Mouse (Mus musculus) limb, embryonic 13.5 days (tissue): ENCODE data around the gene Bcl2a1b. TPM values are rescaled to one million over a fixed set of nuclear protein-coding genes. Genes with fewer than 3 reads are reported as not detected.
"Not testable (repeated sequence)": the region's sequence is repeated elsewhere in the genome, so short reads cannot be mapped to it uniquely, and the experiment has no call there.

Source experiments
- ATAC-seq: fragments of 200-750 bp; cut with Nextera tagmentation; 2 replicates; pipeline ENCODE4 v1.8.0; 2017; ENCODE audit warnings: low read depth, moderate number of reproducible peaks, moderate TSS enrichment; ENCODE audit not compliant: low FRiP score
- H3K27ac ChIP-seq: fragments of 300-500 bp; sonication (generic); 2 replicates; pipeline ENCODE4 v1.5.1; 2015; ENCODE audit warnings: inconsistent platforms, mild to moderate bottlenecking, moderate library complexity
- H3K27me3 ChIP-seq: fragments of 300-500 bp; sonication (generic); 2 replicates; pipeline ENCODE4 v1.6.1; 2015; ENCODE audit warnings: mild to moderate bottlenecking, inconsistent platforms
- H3K36me3 ChIP-seq: fragments of 300-500 bp; sonication (generic); 2 replicates; pipeline ENCODE4 v1.6.1; 2015; ENCODE audit warnings: inconsistent platforms, mild to moderate bottlenecking, moderate library complexity
- H3K4me1 ChIP-seq: fragments of 300-500 bp; sonication (generic); 2 replicates; pipeline ENCODE4 v1.6.1; 2015; ENCODE audit warnings: inconsistent platforms
- H3K4me2 ChIP-seq: fragments of 300-500 bp; sonication (generic); replicated peaks from 2 replicates; pipeline ENCODE4 v1.6.1; 2015; ENCODE audit warnings: inconsistent platforms, mild to moderate bottlenecking, moderate library complexity
- H3K4me3 ChIP-seq: fragments of 300-500 bp; sonication (generic); 2 replicates; pipeline ENCODE4 v1.5.1; 2015; ENCODE audit warnings: moderate library complexity, mild to moderate bottlenecking, inconsistent platforms
- H3K9ac ChIP-seq: fragments of 300-500 bp; sonication (generic); 2 replicates; pipeline ENCODE4 v1.6.1; 2015; ENCODE audit warnings: mild to moderate bottlenecking, inconsistent platforms
- H3K9me3 ChIP-seq: fragments of 300-500 bp; sonication (generic); 2 replicates; pipeline ENCODE4 v1.6.1; 2016; ENCODE audit warnings: inconsistent platforms
- WGBS: fragments of 180-500 bp; shearing (Covaris S2); methylation state at CpG from one replicate; pipeline ENCODE4 v1.1.7; 2015; 5-methylcytosine and 5-hydroxymethylcytosine counted together
- polyA plus RNA-seq: library from polyadenylated mRNA; unstranded; fragments of >200 nt; fragmentation: Nextera tagmentation; extraction: Ambion mirVana; gene quantifications from 2 replicates; pipeline ENCODE4 v1.2.1, GENCODE M21; 2015

The Bcl2a1b gene
- polyA plus RNA-seq, 1 experiment from 2014 or later: 1.8 TPM

- not testable (repeated sequence) for H3K4me3 ChIP-seq, H3K9ac ChIP-seq, H3K27ac ChIP-seq, H3K4me2 ChIP-seq, H3K9me3 ChIP-seq, H3K36me3 ChIP-seq, H3K4me1 ChIP-seq, H3K27me3 ChIP-seq, ATAC-seq
- 33% methylated on average over 1 of the region's 1 CpGs for WGBS
Measured at GRCm38 (mm10) chr9:89212428-89212827, 13.4 kb downstream of the Bcl2a1b start.

- not testable (repeated sequence) for H3K4me2 ChIP-seq, H3K27ac ChIP-seq, H3K9me3 ChIP-seq, H3K4me1 ChIP-seq, ATAC-seq, H3K4me3 ChIP-seq, H3K9ac ChIP-seq, H3K27me3 ChIP-seq, H3K36me3 ChIP-seq
- WGBS: 91% methylated on average over 4 of the region's 4 CpGs
Measured at GRCm38 (mm10) chr9:89218174-89218573, 19.2 kb downstream of the Bcl2a1b start.

- not testable (repeated sequence) for H3K9ac ChIP-seq, H3K9me3 ChIP-seq, H3K27me3 ChIP-seq, H3K36me3 ChIP-seq, H3K4me2 ChIP-seq, ATAC-seq, H3K4me1 ChIP-seq, H3K4me3 ChIP-seq, H3K27ac ChIP-seq
- WGBS: 98% methylated on average over 3 of the region's 4 CpGs
Measured at GRCm38 (mm10) chr9:89219668-89220067, 20.7 kb downstream of the Bcl2a1b start.

- not testable (repeated sequence) for H3K4me2 ChIP-seq, H3K9ac ChIP-seq, H3K27ac ChIP-seq, H3K27me3 ChIP-seq, H3K4me1 ChIP-seq, H3K36me3 ChIP-seq, H3K4me3 ChIP-seq, H3K9me3 ChIP-seq, ATAC-seq
- whole genome bisulfite sequencing: 87% methylated on average over 6 of the region's 6 CpGs
Measured at GRCm38 (mm10) chr9:89220704-89221287, 21.8 kb downstream of the Bcl2a1b start.

GRCm38 (mm10) chr9:89226071-89226470 lies 27.1 kb downstream of the Bcl2a1b start:
- Histone ChIP-seq H3K9ac (no peak overlapping the region), H3K27me3 (no peaks in the 10 kb centered on the region), H3K4me3 (no peak overlapping the region), H3K36me3 (no peaks in the 10 kb centered on the region), H3K4me2 (no peak overlapping the region), H3K9me3 (no peaks in the 10 kb centered on the region), H3K27ac (no peak overlapping the region), H3K4me1 (no peaks in the 10 kb centered on the region)
- WGBS: 57% methylated on average over 4 of the region's 4 CpGs
- ATAC-seq: no peak

- Histone ChIP-seq H3K27ac (no peak overlapping the region), H3K27me3 (no peaks in the 10 kb centered on the region), H3K4me3 (no peak overlapping the region), H3K4me1 (no peaks in the 10 kb centered on the region), H3K4me2 (no peak overlapping the region), H3K9me3 (no peaks in the 10 kb centered on the region), H3K36me3 (no peaks in the 10 kb centered on the region), H3K9ac (no peak overlapping the region)
- ATAC-seq: no peak
- WGBS: 87% methylated on average over 7 of the region's 7 CpGs
Measured at GRCm38 (mm10) chr9:89228122-89228521, 29.1 kb downstream of the Bcl2a1b start.

GRCm38 (mm10) chr9:89230897-89231497 lies 32.0 kb downstream of the Bcl2a1b start:
- not testable (repeated sequence) for ATAC-seq, H3K9ac ChIP-seq, H3K36me3 ChIP-seq, H3K27ac ChIP-seq, H3K4me1 ChIP-seq, H3K9me3 ChIP-seq, H3K27me3 ChIP-seq, H3K4me3 ChIP-seq, H3K4me2 ChIP-seq
- WGBS: 62% methylated on average over 2 of the region's 2 CpGs

GRCm38 (mm10) chr9:89237131-89237530 lies 38.1 kb downstream of the Bcl2a1b start:
- H3K9ac ChIP-seq, H3K4me2 ChIP-seq, H3K9me3 ChIP-seq, H3K4me1 ChIP-seq, ATAC-seq, H3K4me3 ChIP-seq, H3K27me3 ChIP-seq, H3K27ac ChIP-seq, H3K36me3 ChIP-seq: not testable (repeated sequence)
- 79% methylated on average over 4 of the region's 4 CpGs for WGBS

GRCm38 (mm10) chr9:89238976-89239505 lies 40.0 kb downstream of the Bcl2a1b start:
- WGBS: 78% methylated on average over 4 of the region's 5 CpGs
- not testable (repeated sequence) for H3K4me1 ChIP-seq, H3K27ac ChIP-seq, H3K9ac ChIP-seq, H3K4me3 ChIP-seq, H3K27me3 ChIP-seq, ATAC-seq, H3K4me2 ChIP-seq, H3K9me3 ChIP-seq, H3K36me3 ChIP-seq

- not testable (repeated sequence) for H3K4me3 ChIP-seq, H3K4me2 ChIP-seq, H3K27ac ChIP-seq, H3K36me3 ChIP-seq, ATAC-seq, H3K27me3 ChIP-seq, H3K9me3 ChIP-seq, H3K9ac ChIP-seq, H3K4me1 ChIP-seq
- 79% methylated on average over 3 of the region's 3 CpGs for WGBS
Measured at GRCm38 (mm10) chr9:89240516-89241019, 41.6 kb downstream of the Bcl2a1b start.

- 80% methylated on average over 2 of the region's 2 CpGs for WGBS
Measured at GRCm38 (mm10) chr9:89253400-89253799, 54.4 kb downstream of the Bcl2a1b start.

GRCm38 (mm10) chr9:89256556-89257335 lies 57.7 kb downstream of the Bcl2a1b start:
- H3K9me3 ChIP-seq: no peaks in the 10 kb centered on the region
- no peaks in the 10 kb centered on the region for H3K36me3 ChIP-seq
- ATAC-seq: no peak
- no peaks in the 10 kb centered on the region for H3K27me3 ChIP-seq
- no peaks in the 10 kb centered on the region for H3K4me1 ChIP-seq
- H3K4me3 ChIP-seq: no peak overlapping the region
- 87% methylated on average over 12 of the region's 12 CpGs for WGBS
- no peak overlapping the region for H3K4me2 ChIP-seq
- no peak overlapping the region for H3K27ac ChIP-seq
- no peak overlapping the region for H3K9ac ChIP-seq

More at GRCm38 (mm10) chr9:89253400-89253799, 54.4 kb downstream of the Bcl2a1b start:
- Histone ChIP-seq H3K9ac (no peak overlapping the region), H3K27ac (no peak overlapping the region), H3K4me1 (no peaks in the 10 kb centered on the region), H3K27me3 (no peaks in the 10 kb centered on the region), H3K4me2 (no peak overlapping the region), H3K4me3 (no peak overlapping the region), H3K9me3 (no peaks in the 10 kb centered on the region), H3K36me3 (no peaks in the 10 kb centered on the region)
- no peak for ATAC-seq
